Mouse (Mus musculus) spleen, adult 2 months (tissue): ENCODE measurements at regions not wholly inside any gene's neighbourhood (a gene's known extent, or its start where the extent isn't known, plus 50 kb on each side); places are given as distances from the start of the nearest gene placed in this dataset.

Experiments
- CTCF ChIP-seq: fragments of 200-500 bp; IDR thresholded peaks from 2 replicates; pipeline ENCODE4 v1.5.1; 2011; ENCODE audit warnings: mild to moderate bottlenecking, inconsistent platforms; ENCODE audit not compliant: insufficient read depth, insufficient read length, insufficient replicate concordance; ENCODE audit errors: extremely low read depth
- POLR2A ChIP-seq: fragments of 200-500 bp; IDR thresholded peaks from 2 replicates; pipeline ENCODE4 v1.6.1; 2011; ENCODE audit warnings: low read depth, low read length, inconsistent platforms

DNA sequence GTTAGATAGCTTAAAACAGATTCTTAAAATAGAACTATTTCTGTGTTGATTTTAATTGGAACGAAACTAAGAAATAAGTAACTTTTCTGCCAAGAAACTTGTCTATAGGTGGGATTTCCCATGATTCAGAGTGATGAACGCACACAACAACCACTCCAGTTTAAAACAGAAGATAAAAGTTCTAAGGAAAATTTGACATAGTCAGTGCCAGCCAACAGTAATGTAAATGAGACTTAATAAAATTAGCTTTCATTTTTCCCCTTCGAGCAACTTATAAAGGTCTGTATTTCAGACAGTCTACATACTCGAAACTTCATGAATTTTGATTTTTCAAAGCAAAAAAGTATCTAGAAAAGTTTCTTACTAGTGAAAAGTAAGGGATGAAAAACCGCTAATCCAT lies 52.5 kb upstream of the Gpc5 start:
- TF ChIP-seq CTCF, result no peak
- no peak for TF ChIP-seq POLR2A
